Mouse (Mus musculus): ENCODE results near the gene Btbd9. TPM values are rescaled to one million over a fixed set of nuclear protein-coding genes. Genes with fewer than 3 reads are reported as not detected.
A peak's percentile ranks its signal among the peaks of the same experiment; 100 is the strongest.

Btbd9 gene
- polyA plus RNA-seq, 1 experiment: 15.3 TPM

- peaks cover 9% of the 10 kb centered on the region for H3K36me3 ChIP-seq (ENCODE audit: control insufficient read depth, insufficient read depth)
- no peaks in the 10 kb centered on the region for H3K27me3 ChIP-seq (ENCODE audit: control insufficient read depth, insufficient read depth, insufficient read length)
- TF ChIP-seq USF1 (IDR thresholded peaks at IDR 0.05; ENCODE audit: low read depth): no peak
- peaks cover 64% of the 10 kb centered on the region for H3K79me2 ChIP-seq (ENCODE audit: control insufficient read depth, insufficient read depth)
- H3K79me3 ChIP-seq (ENCODE audit: low read depth): peaks cover 44% of the 10 kb centered on the region
- H3K4me3 ChIP-seq (ENCODE audit: insufficient read depth, poor library complexity, severe bottlenecking): no peak overlapping the region
- no peak overlapping the region for H3ac ChIP-seq (ENCODE audit: control insufficient read depth, insufficient read length, low read depth)
Observed at GRCm38 (mm10) chr17:30610739-30611138, 34.5 kb upstream of the Btbd9 start.

GRCm38 (mm10) chr17:30609980-30610307 lies 33.7 kb upstream of the Btbd9 start:
- no peaks in the 10 kb centered on the region for H3K27me3 ChIP-seq (ENCODE audit: control insufficient read depth, insufficient read depth, insufficient read length)
- peaks cover 72% of the 10 kb centered on the region for H3K79me2 ChIP-seq (ENCODE audit: control insufficient read depth, insufficient read depth)
- TF ChIP-seq CTCF (IDR thresholded peaks at IDR 0.05; ENCODE audit: control insufficient read depth, insufficient read depth, insufficient read length) (no peak), USF1 (IDR thresholded peaks at IDR 0.05; ENCODE audit: low read depth) (no peak), MYOG (IDR thresholded peaks at IDR 0.05; ENCODE audit: control insufficient read depth, extremely low read depth, insufficient read length) (no peak), MAX (IDR thresholded peaks at IDR 0.05) (no peak), FOSL1 (IDR thresholded peaks at IDR 0.05; ENCODE audit: insufficient read depth, low read length, poor library complexity, severe bottlenecking) (no peak), MYOD1 (IDR thresholded peaks at IDR 0.05; ENCODE audit: control insufficient read depth, insufficient read length, low read depth) (no peak), CEBPB (IDR thresholded peaks at IDR 0.05; ENCODE audit: low read depth) (no peak)
- H3K79me3 ChIP-seq (ENCODE audit: low read depth): peaks cover 46% of the 10 kb centered on the region
- H3K4me3 ChIP-seq (ENCODE audit: insufficient read depth, poor library complexity, severe bottlenecking): no peak overlapping the region
- no peak overlapping the region for H3ac ChIP-seq (ENCODE audit: control insufficient read depth, insufficient read length, low read depth)
- peaks cover 9% of the 10 kb centered on the region for H3K36me3 ChIP-seq (ENCODE audit: control insufficient read depth, insufficient read depth)

- Histone ChIP-seq H3K4me3 (ENCODE audit: insufficient read depth, poor library complexity, severe bottlenecking) (no peak overlapping the region), H3ac (ENCODE audit: control insufficient read depth, insufficient read length, low read depth) (no peak overlapping the region), H3K27me3 (ENCODE audit: control insufficient read depth, insufficient read depth, insufficient read length) (no peaks in the 10 kb centered on the region), H3K79me3 (ENCODE audit: low read depth) (peaks cover 51% of the 10 kb centered on the region), H3K79me2 (ENCODE audit: control insufficient read depth, insufficient read depth) (peaks cover 77% of the 10 kb centered on the region), H3K36me3 (ENCODE audit: control insufficient read depth, insufficient read depth) (peaks cover 9% of the 10 kb centered on the region)
- no peak for TF ChIP-seq MYOD1 (IDR thresholded peaks at IDR 0.05; ENCODE audit: control insufficient read depth, insufficient read length, low read depth)
- TF ChIP-seq MAX (IDR thresholded peaks at IDR 0.05): peak; percentile 11
- peak; percentile 91 for TF ChIP-seq USF1 (IDR thresholded peaks at IDR 0.05; ENCODE audit: low read depth)
- TF ChIP-seq CEBPB (IDR thresholded peaks at IDR 0.05; ENCODE audit: low read depth): no peak
Observed at GRCm38 (mm10) chr17:30609305-30609979, 33.2 kb upstream of the Btbd9 start.

- Histone ChIP-seq H3K27me3 (ENCODE audit: control insufficient read depth, insufficient read depth, insufficient read length) (no peaks in the 10 kb centered on the region), H3K36me3 (ENCODE audit: control insufficient read depth, insufficient read depth) (peaks cover 24% of the 10 kb centered on the region), H3ac (ENCODE audit: control insufficient read depth, insufficient read length, low read depth) (no peak overlapping the region), H3K4me3 (ENCODE audit: insufficient read depth, poor library complexity, severe bottlenecking) (no peak overlapping the region), H3K79me2 (ENCODE audit: control insufficient read depth, insufficient read depth) (peaks cover 83% of the 10 kb centered on the region), H3K79me3 (ENCODE audit: low read depth) (peaks cover 53% of the 10 kb centered on the region)
- TF ChIP-seq MYOD1 (IDR thresholded peaks at IDR 0.05; ENCODE audit: control insufficient read depth, insufficient read length, low read depth) (no peak), MYOG (IDR thresholded peaks at IDR 0.05; ENCODE audit: control insufficient read depth, extremely low read depth, insufficient read length) (no peak), MAX (IDR thresholded peaks at IDR 0.05) (no peak), CTCF (IDR thresholded peaks at IDR 0.05; ENCODE audit: control insufficient read depth, insufficient read depth, insufficient read length) (no peak), FOSL1 (IDR thresholded peaks at IDR 0.05; ENCODE audit: insufficient read depth, low read length, poor library complexity, severe bottlenecking) (no peak), CEBPB (IDR thresholded peaks at IDR 0.05; ENCODE audit: low read depth) (no peak), USF1 (IDR thresholded peaks at IDR 0.05; ENCODE audit: low read depth) (no peak)
Observed at GRCm38 (mm10) chr17:30607909-30608495, 31.7 kb upstream of the Btbd9 start.

- Histone ChIP-seq H3K27me3 (ENCODE audit: control insufficient read depth, insufficient read depth, insufficient read length) (no peaks in the 10 kb centered on the region), H3K4me3 (ENCODE audit: insufficient read depth, poor library complexity, severe bottlenecking) (no peak overlapping the region), H3ac (ENCODE audit: control insufficient read depth, insufficient read length, low read depth) (no peak overlapping the region), H3K79me3 (ENCODE audit: low read depth) (peaks cover 53% of the 10 kb centered on the region), H3K79me2 (ENCODE audit: control insufficient read depth, insufficient read depth) (peaks cover 83% of the 10 kb centered on the region), H3K36me3 (ENCODE audit: control insufficient read depth, insufficient read depth) (peaks cover 30% of the 10 kb centered on the region)
- TF ChIP-seq FOSL1 (IDR thresholded peaks at IDR 0.05; ENCODE audit: insufficient read depth, low read length, poor library complexity, severe bottlenecking): no peak
- no peak for TF ChIP-seq MYOG (IDR thresholded peaks at IDR 0.05; ENCODE audit: control insufficient read depth, extremely low read depth, insufficient read length)
- TF ChIP-seq CEBPB (IDR thresholded peaks at IDR 0.05; ENCODE audit: low read depth): no peak
- TF ChIP-seq USF1 (IDR thresholded peaks at IDR 0.05; ENCODE audit: low read depth): no peak
- TF ChIP-seq MYOD1 (IDR thresholded peaks at IDR 0.05; ENCODE audit: control insufficient read depth, insufficient read length, low read depth): no peak
- TF ChIP-seq MAX (IDR thresholded peaks at IDR 0.05): no peak
- no peak for TF ChIP-seq CTCF (IDR thresholded peaks at IDR 0.05; ENCODE audit: control insufficient read depth, insufficient read depth, insufficient read length)
Observed at GRCm38 (mm10) chr17:30607330-30607729, 31.0 kb upstream of the Btbd9 start.

- Histone ChIP-seq H3K27me3 (ENCODE audit: control insufficient read depth, insufficient read depth, insufficient read length) (no peaks in the 10 kb centered on the region), H3K79me3 (ENCODE audit: low read depth) (peaks cover 51% of the 10 kb centered on the region), H3ac (ENCODE audit: control insufficient read depth, insufficient read length, low read depth) (no peak overlapping the region), H3K4me3 (ENCODE audit: insufficient read depth, poor library complexity, severe bottlenecking) (no peak overlapping the region), H3K36me3 (ENCODE audit: control insufficient read depth, insufficient read depth) (peaks cover 37% of the 10 kb centered on the region), H3K79me2 (ENCODE audit: control insufficient read depth, insufficient read depth) (peaks cover 83% of the 10 kb centered on the region)
- no peak for TF ChIP-seq MAX (IDR thresholded peaks at IDR 0.05)
- no peak for TF ChIP-seq CTCF (IDR thresholded peaks at IDR 0.05; ENCODE audit: control insufficient read depth, insufficient read depth, insufficient read length)
- no peak for TF ChIP-seq USF1 (IDR thresholded peaks at IDR 0.05; ENCODE audit: low read depth)
- TF ChIP-seq MYOD1 (IDR thresholded peaks at IDR 0.05; ENCODE audit: control insufficient read depth, insufficient read length, low read depth): no peak
- TF ChIP-seq CEBPB (IDR thresholded peaks at IDR 0.05; ENCODE audit: low read depth): no peak
- no peak for TF ChIP-seq MYOG (IDR thresholded peaks at IDR 0.05; ENCODE audit: control insufficient read depth, extremely low read depth, insufficient read length)
- TF ChIP-seq FOSL1 (IDR thresholded peaks at IDR 0.05; ENCODE audit: insufficient read depth, low read length, poor library complexity, severe bottlenecking): no peak
Observed at GRCm38 (mm10) chr17:30606634-30607081, 30.4 kb upstream of the Btbd9 start.

Data from C2C12 (cell line).